In the genomic region with DNA sequence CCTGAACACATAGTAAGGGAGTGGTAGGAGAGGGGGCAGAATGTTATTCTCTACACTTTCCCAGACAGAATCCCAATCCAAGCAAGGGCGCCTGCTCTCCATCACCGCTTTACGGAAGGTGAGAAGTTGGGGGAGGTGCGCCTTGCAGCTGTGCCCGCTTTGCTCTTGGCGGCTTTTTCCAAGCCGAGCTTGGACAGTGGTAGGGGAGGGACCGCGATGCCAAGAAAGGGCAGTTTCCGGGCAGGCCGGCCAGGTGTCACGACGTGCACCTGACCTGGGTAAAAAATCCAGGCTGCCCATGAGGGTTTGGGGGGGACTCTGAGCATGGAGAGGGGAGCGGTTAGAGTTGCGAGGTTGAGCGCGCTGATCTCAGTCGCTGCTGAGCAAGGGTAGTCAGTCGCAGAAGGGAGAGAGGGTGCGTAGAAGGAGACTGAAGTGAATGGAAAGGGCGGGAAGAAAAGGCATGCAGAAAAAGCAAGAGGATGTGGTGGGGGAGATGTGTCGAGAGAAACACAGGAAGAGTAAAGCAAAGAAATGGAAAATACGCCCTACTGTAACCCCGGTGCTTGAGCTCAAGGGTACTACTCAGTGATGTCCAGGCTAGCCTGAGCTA, we compare ENCODE assay signal across 11 mouse cellular contexts. TPM values are rescaled to one million over a fixed set of nuclear protein-coding genes. Genes with fewer than 3 reads are reported as not detected.
A peak's percentile ranks its signal among the peaks of the same experiment; 100 is the strongest.
DNase-seq lines count a peak whose midpoint lies in the region; ATAC-seq and TF ChIP-seq lines count a peak whose summit lies in the region.
"Had no signal": no experiment of that assay in that cellular context is flagged by ENCODE, and none has a peak within 500 bp of the region (broad histone marks: within the 10 kb centered on the region; RNA-seq: fewer than 3 reads in every experiment).

No protein-coding gene starts in this region.

- intact Hi-C loops in gastrocnemius, adult 2 months (cut with DNase I) = no loop called here

- ATAC-seq in cerebellum, adult (ENCODE audit: insufficient number of reproducible peaks, low FRiP score, low TSS enrichment) = no peak
- ATAC-seq in hindbrain, embryonic 15.5 days (ENCODE audit: low FRiP score, low read depth) = no peak
- no peak for ATAC-seq in limb, embryonic 15.5 days (ENCODE audit: insufficient number of reproducible peaks, low FRiP score, low TSS enrichment, low read depth)

- H3K4me1 ChIP-seq in hindbrain, embryonic 15.5 days (replicated peaks) = peaks cover 48% of the 10 kb centered on the region
- peaks cover 30% of the 10 kb centered on the region for H3K4me1 ChIP-seq in limb, embryonic 15.5 days

- H3K9me3 ChIP-seq in hindbrain, embryonic 15.5 days = no peaks in the 10 kb centered on the region
- H3K9me3 ChIP-seq in limb, embryonic 15.5 days = no peaks in the 10 kb centered on the region

- H3K9ac ChIP-seq in hindbrain, embryonic 15.5 days = peak overlapping the region; percentile 43
- no peak overlapping the region for H3K9ac ChIP-seq in limb, embryonic 15.5 days
- H3K9ac ChIP-seq: lung, embryonic 14.5 days had no signal

- peak overlapping the region; percentile 66 for H3K4me2 ChIP-seq in hindbrain, embryonic 15.5 days
- H3K4me2 ChIP-seq in limb, embryonic 15.5 days = no peak overlapping the region
- H3K4me2 ChIP-seq: lung, embryonic 14.5 days had no signal

- peak overlapping the region; percentile 85 for H3K27ac ChIP-seq in hindbrain, embryonic 15.5 days (replicated peaks)
- H3K27ac ChIP-seq in limb, embryonic 15.5 days = no peak overlapping the region
- no peak overlapping the region for H3K27ac ChIP-seq in gastrocnemius, adult 2 months

- H3K36me3 ChIP-seq in hindbrain, embryonic 15.5 days = no peaks in the 10 kb centered on the region
- H3K36me3 ChIP-seq in limb, embryonic 15.5 days = no peaks in the 10 kb centered on the region

- DNase-seq in cerebellum, adult 18-20 months = peak; percentile 59 to 60
- peak; percentile 66 for DNase-seq in cerebellum, adult 9-11 months
- no peak for DNase-seq in left cerebral cortex, adult 9 months (ENCODE audit: low spot score in 2 of 2)
- DNase-seq in urinary bladder, postnatal 4 days (ENCODE audit: low spot score in 2 of 2) = no peak
- no peak for DNase-seq in gastrocnemius, adult 2 months
- DNase-seq: embryo, embryonic 11 days; thymus, postnatal 14 days had no signal

- 1% methylated on average over 24 of the region's 24 CpGs for WGBS in hindbrain, embryonic 15.5 days
- 1% methylated on average over 24 of the region's 24 CpGs for WGBS in limb, embryonic 15.5 days

- H3K27me3 ChIP-seq in hindbrain, embryonic 15.5 days = peaks cover 14% of the 10 kb centered on the region
- H3K27me3 ChIP-seq in limb, embryonic 15.5 days = peaks cover 99% of the 10 kb centered on the region

- TF ChIP-seq CTCF in gastrocnemius, adult 2 months (IDR thresholded peaks at IDR 0.05) = no peak

- peak overlapping the region; percentile 51 for H3K4me3 ChIP-seq in hindbrain, embryonic 15.5 days
- 0 out of 2 replicates have a peak overlapping the region, but pooled peaks have one; percentile 12 for H3K4me3 ChIP-seq in limb, embryonic 15.5 days
- H3K4me3 ChIP-seq in gastrocnemius, adult 2 months = no peak overlapping the region

RNA-seq across cellular contexts. Expression of a gene that starts 3.9 kb away (rescaled TPM):
- polyA plus RNA-seq in hindbrain, embryonic 15.5 days (2015; fragmentation: Nextera tagmentation; extraction: Ambion mirVana) = 37.5 and 54.5 TPM in 2 replicates
- polyA plus RNA-seq in limb, embryonic 15.5 days (2015; fragmentation: Nextera tagmentation; extraction: Ambion mirVana) = 0.09 TPM in 1 of 2 replicates, not detected in the other
- total RNA-seq in gastrocnemius, adult 2 months (2021) = not detected
- polyA plus RNA-seq: lung, embryonic 14.5 days had no signal

RNA-seq across cellular contexts. Expression of a gene that starts 15.9 kb away (rescaled TPM):
- 50.8 and 53.3 TPM in 2 replicates for polyA plus RNA-seq in hindbrain, embryonic 15.5 days (2015; fragmentation: Nextera tagmentation; extraction: Ambion mirVana)
- polyA plus RNA-seq in limb, embryonic 15.5 days (2015; fragmentation: Nextera tagmentation; extraction: Ambion mirVana) = 49.4 and 51.5 TPM in 2 replicates
- total RNA-seq in gastrocnemius, adult 2 months (2021) = 10 to 100 TPM; 13.1 to 13.2 TPM

Comparison
In these comparisons a context has a peak if more than half of its experiments do, and no peak if none do; other contexts are left out.
1. DNase-seq: peak in cerebellum, adult 18-20 months (2 of 2) and cerebellum, adult 9-11 months (single experiment); none in left cerebral cortex, adult 9 months (0 of 2), urinary bladder, postnatal 4 days (0 of 2) and gastrocnemius, adult 2 months (single experiment).
2. RNA of a gene that starts 3.9 kb away (polyA plus RNA-seq): 37.5 to 54.5 TPM in hindbrain, embryonic 15.5 days; 0.09 TPM in limb, embryonic 15.5 days; every median in the first group is over 10 times any median in the second.